Comparison of ENCODE assay signal across 8 mouse cellular contexts in genomic region chr5:124095077-124095581, GRCm38 (mm10). TPM values are rescaled to one million over a fixed set of nuclear protein-coding genes. Genes with fewer than 3 reads are reported as not detected.
A peak's percentile ranks its signal among the peaks of the same experiment; 100 is the strongest.
DNase-seq lines count a peak whose midpoint lies in the region; ATAC-seq and TF ChIP-seq lines count a peak whose summit lies in the region.

No protein-coding gene starts in this region.

- peak overlapping the region; percentile 86 for H3K4me2 ChIP-seq in liver, embryonic 14.5 days (ENCODE audit: low read depth)

- peaks cover 22% of the 10 kb centered on the region for H3K4me1 ChIP-seq in hindbrain, embryonic 10.5 days (replicated peaks)
- H3K4me1 ChIP-seq in liver, embryonic 14.5 days (replicated peaks; ENCODE audit: control insufficient read depth in 2 of 2, insufficient read depth in 2 of 2, low read length in 1 of 2) = peaks cover 28 to 30% of the 10 kb centered on the region in 2 experiments

- H3K4me3 ChIP-seq in hindbrain, embryonic 10.5 days = peak overlapping the region; percentile 57
- peak overlapping the region; percentile 44 to 73 for H3K4me3 ChIP-seq in liver, embryonic 14.5 days (ENCODE audit: insufficient read depth in 1 of 2, low read depth in 2 of 2, low read length in 2 of 2)

- no peaks in the 10 kb centered on the region for H3K36me3 ChIP-seq in hindbrain, embryonic 10.5 days
- H3K36me3 ChIP-seq in liver, embryonic 14.5 days (replicated peaks; ENCODE audit: control insufficient read depth, insufficient read depth, low read depth) = no peaks in the 10 kb centered on the region

- peaks cover 29% of the 10 kb centered on the region for H3K27me3 ChIP-seq in hindbrain, embryonic 10.5 days (ENCODE audit: insufficient read depth, poor library complexity, severe bottlenecking)
- no peaks in the 10 kb centered on the region for H3K27me3 ChIP-seq in liver, embryonic 14.5 days (ENCODE audit: control insufficient read depth, insufficient read depth, low read length)

- peak; percentile 78 for ATAC-seq in liver, embryonic 14.5 days (ENCODE audit: insufficient read depth)

- H3K27ac ChIP-seq in hindbrain, embryonic 10.5 days = peak overlapping the region; percentile 64
- H3K27ac ChIP-seq in liver, embryonic 14.5 days = peak overlapping the region; percentile 81

- H3K9me3 ChIP-seq in hindbrain, embryonic 10.5 days = no peaks in the 10 kb centered on the region
- no peaks in the 10 kb centered on the region for H3K9me3 ChIP-seq in liver, embryonic 14.5 days (ENCODE audit: control insufficient read depth, low read length)

- WGBS in hindbrain, embryonic 10.5 days = 11% methylated on average over 19 of the region's 19 CpGs
- 8% methylated on average over 19 of the region's 19 CpGs for WGBS in liver, embryonic 14.5 days (ENCODE audit: insufficient replicate concordance)

- TF ChIP-seq CTCF in liver, embryonic 14.5 days (IDR thresholded peaks at IDR 0.05; ENCODE audit: low read depth) = no peak

- peak overlapping the region; percentile 80 for H3K9ac ChIP-seq in liver, embryonic 14.5 days (replicated peaks)

- DNase-seq in cerebellum, adult 11-12 months = peak; percentile 76
- DNase-seq in cerebellum, postnatal 4 days (ENCODE audit: low spot score in 2 of 2) = no peak
- peak; percentile 55 for DNase-seq in spleen, adult 12 weeks (ENCODE audit: low spot score)
- DNase-seq in spleen, adult 18-20 months = no peak
- DNase-seq in hindbrain, embryonic 10.5 days (ENCODE audit: low spot score) = peak; percentile 18
- peak in 1 of 3 experiments; percentile 62 for DNase-seq in liver, embryonic 14.5 days (ENCODE audit: low read depth in 3 of 3, low spot score in 3 of 3)
- peak; percentile 66 to 75 for DNase-seq in spleen, postnatal 10 days (ENCODE audit: low spot score in 2 of 2)
- no peak for DNase-seq in MN1 (ENCODE audit: low spot score)

- TF ChIP-seq EP300 in liver, embryonic 14.5 days (IDR thresholded peaks at IDR 0.05; ENCODE audit: low read depth) = no peak

RNA-seq across cellular contexts. Expression of gene Abcb9, which starts 0.5 kb away (rescaled TPM):
- 1.3 and 1.9 TPM in 2 replicates for polyA plus RNA-seq in hindbrain, embryonic 10.5 days (2016; fragmentation: Nextera tagmentation; extraction: Ambion mirVana)
- polyA plus RNA-seq in liver, embryonic 14.5 days (2012; rRNA removed) = 2.9 and 3.1 TPM in 2 replicates
- polyA plus RNA-seq in liver, embryonic 14.5 days (2014; fragmentation: Nextera tagmentation; extraction: Ambion mirVana) = 2.6 and 3.6 TPM in 2 replicates

RNA-seq across cellular contexts. Expression of gene Ogfod2, which starts 17.0 kb away (rescaled TPM):
- 20.9 and 23.9 TPM in 2 replicates for polyA plus RNA-seq in hindbrain, embryonic 10.5 days (2016; fragmentation: Nextera tagmentation; extraction: Ambion mirVana)
- polyA plus RNA-seq in liver, embryonic 14.5 days (2012; rRNA removed) = 10.0 and 12.5 TPM in 2 replicates
- polyA plus RNA-seq in liver, embryonic 14.5 days (2014; fragmentation: Nextera tagmentation; extraction: Ambion mirVana) = 10.1 and 10.9 TPM in 2 replicates

RNA-seq across cellular contexts. Expression of gene Arl6ip4, which starts 20.8 kb away (rescaled TPM):
- 117 and 126 TPM in 2 replicates for polyA plus RNA-seq in hindbrain, embryonic 10.5 days (2016; fragmentation: Nextera tagmentation; extraction: Ambion mirVana)
- 34.4 and 50.6 TPM in 2 replicates for polyA plus RNA-seq in liver, embryonic 14.5 days (2012; rRNA removed)
- 52.2 and 56.5 TPM in 2 replicates for polyA plus RNA-seq in liver, embryonic 14.5 days (2014; fragmentation: Nextera tagmentation; extraction: Ambion mirVana)

Comparison
In these comparisons a context has a peak if more than half of its experiments do, and no peak if none do; other contexts are left out.
1. DNase-seq: peak in cerebellum, adult 11-12 months (single experiment), spleen, adult 12 weeks (single experiment), hindbrain, embryonic 10.5 days (single experiment) and spleen, postnatal 10 days (2 of 2); none in cerebellum, postnatal 4 days (0 of 2), spleen, adult 18-20 months (0 of 2) and MN1 (single experiment).